Mouse (Mus musculus) limb, embryonic 11.5 days (tissue): Measurements from ENCODE around the gene Rsph1. TPM values are rescaled to one million over a fixed set of nuclear protein-coding genes. Genes with fewer than 3 reads are reported as not detected.

Source experiments
- ATAC-seq: fragments of 200-750 bp; cut with Nextera tagmentation; 2 replicates; pipeline ENCODE4 v1.8.0; 2017; ENCODE audit warnings: low read depth; ENCODE audit not compliant: insufficient number of reproducible peaks, low FRiP score, low TSS enrichment
- DNase-seq: peaks from one replicate; pipeline ENCODE4 v3.0.0-alpha.2; 2015; ENCODE audit warnings: low spot score
- H3K27ac ChIP-seq: fragments of 300-500 bp; sonication (generic); replicated peaks from 2 replicates; pipeline ENCODE4 v1.5.1; 2014; ENCODE audit warnings: low read depth, mild to moderate bottlenecking, low read length
- H3K27me3 ChIP-seq: fragments of 300-500 bp; sonication (generic); 2 replicates; pipeline ENCODE4 v1.6.1; 2014; ENCODE audit warnings: mild to moderate bottlenecking, low read length, mixed read lengths; ENCODE audit not compliant: control insufficient read depth, insufficient read depth
- H3K36me3 ChIP-seq: fragments of 300-500 bp; sonication (generic); 2 replicates; pipeline ENCODE4 v1.6.1; 2014; ENCODE audit warnings: mild to moderate bottlenecking, low read length, moderate library complexity, mixed read lengths; ENCODE audit not compliant: control insufficient read depth, insufficient read depth
- H3K4me1 ChIP-seq: fragments of 300-500 bp; sonication (generic); 2 replicates; pipeline ENCODE4 v1.6.1; 2014; ENCODE audit warnings: low read length, mixed read lengths; ENCODE audit not compliant: control insufficient read depth, insufficient read depth
- H3K4me2 ChIP-seq: fragments of 300-500 bp; sonication (generic); 2 replicates; pipeline ENCODE4 v1.6.1; 2014; ENCODE audit warnings: low read depth, mild to moderate bottlenecking, moderate library complexity; ENCODE audit not compliant: severe bottlenecking
- H3K4me3 ChIP-seq: fragments of 300-500 bp; sonication (generic); 2 replicates; pipeline ENCODE4 v1.5.1; 2014; ENCODE audit warnings: low read depth, low read length
- H3K9ac ChIP-seq: fragments of 300-500 bp; sonication (generic); 2 replicates; pipeline ENCODE4 v1.6.1; 2014; ENCODE audit warnings: mild to moderate bottlenecking, low read length
- H3K9me3 ChIP-seq: fragments of 300-500 bp; sonication (generic); 2 replicates; pipeline ENCODE4 v1.6.1; 2016; ENCODE audit warnings: low read length; ENCODE audit not compliant: control insufficient read depth
- WGBS: fragments of 180-500 bp; shearing (Covaris S2); extraction: QIAGEN DNeasy Blood & Tissue Kit; methylation state at CpG from one replicate; pipeline ENCODE4 v1.1.7; 2014; 5-methylcytosine and 5-hydroxymethylcytosine counted together
- polyA plus RNA-seq: library from polyadenylated mRNA; unstranded; fragments of >200 nt; fragmentation: Nextera tagmentation; extraction: Ambion mirVana; gene quantifications from 2 replicates; pipeline ENCODE4 v1.2.1, GENCODE M21; 2014

Gene Rsph1
- polyA plus RNA-seq, 1 experiment from 2014 or later = 0.73 TPM

- no peak overlapping the region for H3K9ac ChIP-seq
- no peak overlapping the region for H3K27ac ChIP-seq
- no peaks in the 10 kb centered on the region for H3K36me3 ChIP-seq
- WGBS = 83% methylated on average over 5 of the region's 5 CpGs
- no peak overlapping the region for H3K4me3 ChIP-seq
- 0 out of 2 replicates have a peak, but pooled peaks cover 4% of the 10 kb centered on the region for H3K4me1 ChIP-seq
- H3K9me3 ChIP-seq = no peaks in the 10 kb centered on the region
- no peaks in the 10 kb centered on the region for H3K27me3 ChIP-seq
- no peak overlapping the region for H3K4me2 ChIP-seq
- DNase-seq (no peak), ATAC-seq (no peak)
These were observed 14.5 kb downstream of the Rsph1 start for GRCm38 (mm10) chr17:31262715-31263114.

- Histone ChIP-seq H3K4me3 (no peak overlapping the region), H3K9ac (no peak overlapping the region), H3K4me2 (no peak overlapping the region), H3K27me3 (no peaks in the 10 kb centered on the region), H3K9me3 (no peaks in the 10 kb centered on the region), H3K36me3 (no peaks in the 10 kb centered on the region), H3K4me1 (0 out of 2 replicates have a peak, but pooled peaks cover 4% of the 10 kb centered on the region), H3K27ac (no peak overlapping the region)
- 81% methylated on average over 6 of the region's 6 CpGs for WGBS
- DNase-seq (no peak), ATAC-seq (no peak)
These were observed 15.8 kb downstream of the Rsph1 start for GRCm38 (mm10) chr17:31261352-31261751.

- no peaks in the 10 kb centered on the region for H3K36me3 ChIP-seq
- H3K27ac ChIP-seq = no peak overlapping the region
- H3K27me3 ChIP-seq = no peaks in the 10 kb centered on the region
- ATAC-seq = no peak
- H3K4me2 ChIP-seq = no peak overlapping the region
- no peaks in the 10 kb centered on the region for H3K9me3 ChIP-seq
- WGBS = 75% methylated on average over 7 of the region's 7 CpGs
- H3K4me1 ChIP-seq = 0 out of 2 replicates have a peak, but pooled peaks cover 4% of the 10 kb centered on the region
- no peak for DNase-seq
- no peak overlapping the region for H3K4me3 ChIP-seq
- no peak overlapping the region for H3K9ac ChIP-seq
These were observed 16.8 kb downstream of the Rsph1 start for GRCm38 (mm10) chr17:31260430-31260829.

GRCm38 (mm10) chr17:31259825-31260224 is 17.4 kb downstream of the Rsph1 start:
- ATAC-seq = no peak
- WGBS = 75% methylated on average over 4 of the region's 4 CpGs

GRCm38 (mm10) chr17:31259145-31259544 is 18.0 kb downstream of the Rsph1 start:
- no peaks in the 10 kb centered on the region for H3K27me3 ChIP-seq
- no peaks in the 10 kb centered on the region for H3K4me1 ChIP-seq
- no peak overlapping the region for H3K9ac ChIP-seq
- H3K9me3 ChIP-seq = no peaks in the 10 kb centered on the region
- H3K4me3 ChIP-seq = no peak overlapping the region
- H3K36me3 ChIP-seq = no peaks in the 10 kb centered on the region
- DNase-seq (no peak), ATAC-seq (no peak)
- WGBS = 79% methylated on average over 4 of the region's 4 CpGs
- no peak overlapping the region for H3K27ac ChIP-seq
- no peak overlapping the region for H3K4me2 ChIP-seq

More at GRCm38 (mm10) chr17:31259825-31260224, 17.4 kb downstream of the Rsph1 start:
- Histone ChIP-seq H3K4me3 (no peak overlapping the region), H3K4me2 (no peak overlapping the region), H3K27ac (no peak overlapping the region), H3K9ac (no peak overlapping the region), H3K4me1 (0 out of 2 replicates have a peak, but pooled peaks cover 1% of the 10 kb centered on the region), H3K27me3 (no peaks in the 10 kb centered on the region), H3K36me3 (no peaks in the 10 kb centered on the region), H3K9me3 (no peaks in the 10 kb centered on the region)
- DNase-seq = no peak

GRCm38 (mm10) chr17:31258310-31258865 is 18.8 kb downstream of the Rsph1 start:
- Histone ChIP-seq H3K4me1 (no peaks in the 10 kb centered on the region), H3K36me3 (no peaks in the 10 kb centered on the region), H3K27me3 (no peaks in the 10 kb centered on the region), H3K27ac (no peak overlapping the region), H3K4me2 (no peak overlapping the region), H3K4me3 (no peak overlapping the region), H3K9me3 (no peaks in the 10 kb centered on the region), H3K9ac (no peak overlapping the region)
- 86% methylated on average over 9 of the region's 9 CpGs for WGBS
- DNase-seq = no peak
- ATAC-seq = no peak; the same call in 1 of the 2 replicates

- Histone ChIP-seq H3K9me3 (no peaks in the 10 kb centered on the region), H3K36me3 (no peaks in the 10 kb centered on the region), H3K4me1 (no peaks in the 10 kb centered on the region), H3K4me3 (no peak overlapping the region), H3K27ac (no peak overlapping the region), H3K27me3 (no peaks in the 10 kb centered on the region), H3K9ac (no peak overlapping the region), H3K4me2 (no peak overlapping the region)
- WGBS = 91% methylated on average over 12 of the region's 12 CpGs
- no peak for ATAC-seq
- DNase-seq = no peak
These were observed 19.3 kb downstream of the Rsph1 start for GRCm38 (mm10) chr17:31257898-31258297.

- Histone ChIP-seq H3K4me3 (no peak overlapping the region), H3K27ac (no peak overlapping the region), H3K4me1 (no peaks in the 10 kb centered on the region), H3K9me3 (no peaks in the 10 kb centered on the region), H3K9ac (no peak overlapping the region), H3K4me2 (no peak overlapping the region), H3K27me3 (no peaks in the 10 kb centered on the region), H3K36me3 (no peaks in the 10 kb centered on the region)
- ATAC-seq (no peak), DNase-seq (no peak)
- WGBS = 88% methylated on average over 1 of the region's 1 CpGs
These were observed 20.0 kb downstream of the Rsph1 start for GRCm38 (mm10) chr17:31257149-31257548.

- Histone ChIP-seq H3K36me3 (no peaks in the 10 kb centered on the region), H3K27ac (no peak overlapping the region), H3K4me3 (no peak overlapping the region), H3K27me3 (no peaks in the 10 kb centered on the region), H3K9me3 (no peaks in the 10 kb centered on the region), H3K4me1 (no peaks in the 10 kb centered on the region), H3K4me2 (no peak overlapping the region), H3K9ac (no peak overlapping the region)
- WGBS = 16% methylated on average over 9 of the region's 9 CpGs
- DNase-seq (peak; percentile 82), ATAC-seq (no peak)
These were observed 22.7 kb downstream of the Rsph1 start for GRCm38 (mm10) chr17:31254463-31254931.
